Mouse (Mus musculus) neural tube, embryonic 11.5 days (tissue): Measurements from ENCODE around the gene Cpeb3. TPM values are rescaled to one million over a fixed set of nuclear protein-coding genes. Genes with fewer than 3 reads are reported as not detected.

Source experiments
- ATAC-seq: fragments of 200-750 bp; cut with Nextera tagmentation; 2 replicates; pipeline ENCODE4 v1.8.0; 2017; ENCODE audit warnings: moderate number of reproducible peaks, mild to moderate bottlenecking, moderate TSS enrichment, moderate library complexity; ENCODE audit not compliant: insufficient read depth, low FRiP score, low TSS enrichment
- DNase-seq: peaks from one replicate; pipeline ENCODE4 v3.0.0-alpha.2; 2015; ENCODE audit warnings: low spot score
- H3K27ac ChIP-seq: fragments of 300-500 bp; sonication (generic); 2 replicates; pipeline ENCODE4 v1.5.1; 2014; ENCODE audit warnings: low read depth, mild to moderate bottlenecking, low read length
- H3K27me3 ChIP-seq: fragments of 300-500 bp; sonication (generic); 2 replicates; pipeline ENCODE4 v1.6.1; 2014; ENCODE audit warnings: mild to moderate bottlenecking, low read length, mixed read lengths; ENCODE audit not compliant: control insufficient read depth, insufficient read depth
- H3K36me3 ChIP-seq: fragments of 300-500 bp; sonication (generic); 2 replicates; pipeline ENCODE4 v1.6.1; 2014; ENCODE audit warnings: mild to moderate bottlenecking, low read length, moderate library complexity, mixed read lengths; ENCODE audit not compliant: control insufficient read depth, insufficient read depth
- H3K4me1 ChIP-seq: fragments of 300-500 bp; sonication (generic); 2 replicates; pipeline ENCODE4 v1.6.1; 2014; ENCODE audit warnings: low read length, mixed read lengths; ENCODE audit not compliant: control insufficient read depth, insufficient read depth
- H3K4me2 ChIP-seq: fragments of 300-500 bp; sonication (generic); 2 replicates; pipeline ENCODE4 v1.6.1; 2014; ENCODE audit warnings: low read depth, mild to moderate bottlenecking, moderate library complexity
- H3K4me3 ChIP-seq: fragments of 300-500 bp; sonication (generic); 2 replicates; pipeline ENCODE4 v1.5.1; 2014; ENCODE audit warnings: low read depth, low read length
- H3K9ac ChIP-seq: fragments of 300-500 bp; sonication (generic); 2 replicates; pipeline ENCODE4 v1.6.1; 2014; ENCODE audit warnings: mild to moderate bottlenecking, low read length
- H3K9me3 ChIP-seq: fragments of 300-500 bp; sonication (generic); 2 replicates; pipeline ENCODE4 v1.6.1; 2016; ENCODE audit warnings: low read length; ENCODE audit not compliant: control insufficient read depth
- WGBS: fragments of 180-500 bp; shearing (Covaris S2); extraction: QIAGEN DNeasy Blood & Tissue Kit; methylation state at CpG from one replicate; pipeline ENCODE4 v1.1.7; 2014; 5-methylcytosine and 5-hydroxymethylcytosine counted together
- polyA plus RNA-seq: library from polyadenylated mRNA; unstranded; fragments of >200 nt; fragmentation: Nextera tagmentation; extraction: Ambion mirVana; gene quantifications from 2 replicates; pipeline ENCODE4 v1.2.1, GENCODE M21; 2014

Gene Cpeb3
- polyA plus RNA-seq, 1 experiment from 2014 or later = 4.3 TPM

DNA sequence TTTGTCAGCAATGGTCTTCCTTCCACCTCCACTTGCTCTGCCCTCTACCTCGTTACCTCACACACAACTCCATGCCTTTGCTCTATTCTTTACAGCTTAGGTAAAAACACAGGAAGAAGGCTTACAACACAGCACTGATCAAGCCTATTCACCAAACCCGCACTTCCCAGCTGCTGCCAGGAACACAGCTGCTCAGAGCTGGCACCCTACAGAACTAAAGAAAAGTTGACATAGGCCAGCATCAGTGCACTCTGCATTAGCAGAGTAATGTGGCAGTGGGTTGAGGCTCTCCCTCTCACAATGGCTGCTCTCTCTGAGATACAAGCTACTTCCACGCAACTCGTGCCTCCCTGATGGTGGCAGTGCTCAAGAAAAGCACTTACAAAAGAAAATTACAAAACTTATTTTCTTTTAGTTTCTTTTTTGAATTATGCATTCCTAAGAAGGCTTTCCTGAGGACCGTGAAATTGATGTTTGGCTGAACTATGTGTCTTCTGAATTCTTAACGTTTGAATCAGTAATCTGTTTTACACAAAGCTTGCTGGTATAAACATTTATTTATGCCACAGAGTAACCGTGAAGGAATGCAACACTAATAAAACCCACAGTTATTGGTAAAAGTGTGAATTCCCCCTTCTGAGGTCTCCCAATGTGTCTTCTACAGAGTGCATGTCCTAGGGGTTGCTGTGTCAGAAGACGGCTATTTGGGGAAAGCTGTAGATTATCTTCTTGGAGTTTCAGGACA lies 151.1 kb downstream of the Cpeb3 start:
- Histone ChIP-seq H3K9ac (no peak overlapping the region), H3K27ac (no peak overlapping the region), H3K36me3 (no peaks in the 10 kb centered on the region), H3K4me1 (no peaks in the 10 kb centered on the region), H3K4me2 (no peak overlapping the region), H3K9me3 (no peaks in the 10 kb centered on the region), H3K4me3 (no peak overlapping the region), H3K27me3 (no peaks in the 10 kb centered on the region)
- DNase-seq (no peak), ATAC-seq (no peak)
- 85% methylated on average over 8 of the region's 8 CpGs for WGBS

DNA sequence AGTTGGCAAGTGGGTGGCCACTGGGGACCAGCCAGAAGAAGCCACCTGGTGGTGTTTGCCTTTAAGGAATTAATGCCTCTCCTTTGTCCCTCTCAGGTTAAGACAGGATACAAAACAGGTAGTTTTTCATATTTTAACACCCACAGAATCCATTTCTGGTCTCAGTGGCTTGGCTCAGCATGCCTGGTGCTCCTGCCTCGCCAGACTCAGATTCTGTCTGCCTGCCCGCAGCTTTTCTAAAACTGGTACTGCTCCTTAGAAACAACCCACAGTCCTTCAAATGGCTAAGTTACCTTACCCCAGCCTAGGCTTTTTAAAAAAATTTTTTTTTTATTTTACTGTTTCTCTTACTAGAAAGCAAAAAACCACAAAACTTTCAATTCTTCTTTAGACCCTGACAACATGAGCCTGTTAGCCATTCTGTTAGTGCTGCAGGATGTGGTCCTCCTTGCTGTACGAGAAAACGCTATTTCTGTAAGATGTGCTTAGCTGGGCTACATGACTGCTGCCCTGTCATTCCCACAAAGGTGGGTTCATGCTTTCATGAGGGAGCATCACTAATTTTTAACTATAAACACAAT lies 152.3 kb downstream of the Cpeb3 start:
- no peak overlapping the region for H3K4me3 ChIP-seq

DNA sequence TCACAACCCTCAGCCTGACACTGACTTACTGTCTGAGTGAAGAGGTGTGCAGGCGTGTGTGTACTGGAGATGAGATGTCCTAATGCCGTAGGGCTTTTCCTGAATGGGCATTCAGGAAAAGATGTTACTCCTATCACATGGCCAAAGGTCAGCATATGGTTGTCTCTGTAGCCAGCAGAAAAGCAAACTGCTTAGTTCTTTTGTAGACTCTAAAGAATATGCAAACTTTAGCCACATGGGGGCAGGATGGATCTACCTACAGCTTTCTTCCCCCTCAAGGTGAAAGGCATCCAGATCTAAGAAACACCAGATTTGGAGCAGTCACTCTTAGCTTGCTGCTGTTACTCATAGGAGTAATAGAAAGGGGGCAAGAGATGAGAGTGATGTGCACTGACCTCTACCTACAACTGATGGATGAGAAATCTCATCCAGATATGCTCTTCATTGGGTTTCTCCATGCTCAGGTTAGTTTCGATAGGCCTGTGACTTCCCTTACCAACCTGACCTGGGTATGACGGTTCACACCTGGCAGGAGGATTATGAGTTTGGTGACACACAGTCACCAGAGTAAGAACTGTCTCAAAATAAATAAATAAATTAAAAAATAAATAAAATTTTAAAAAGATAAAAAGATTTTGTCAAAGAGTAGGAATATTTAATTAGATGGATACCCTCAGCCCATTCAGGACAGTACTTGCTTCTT lies 157.6 kb downstream of the Cpeb3 start:
- Histone ChIP-seq H3K4me2 (no peak overlapping the region), H3K27ac (no peak overlapping the region), H3K36me3 (no peaks in the 10 kb centered on the region), H3K4me3 (no peak overlapping the region), H3K4me1 (no peaks in the 10 kb centered on the region), H3K27me3 (no peaks in the 10 kb centered on the region), H3K9ac (no peak overlapping the region), H3K9me3 (no peaks in the 10 kb centered on the region)
- ATAC-seq (0 out of 2 replicates have a peak, but pooled peaks have one; percentile 23), DNase-seq (peak; percentile 31)
- WGBS = 77% methylated on average over 4 of the region's 4 CpGs

More for the DNA sequence above, 152.3 kb downstream of the Cpeb3 start:
- Histone ChIP-seq H3K27me3 (no peaks in the 10 kb centered on the region), H3K36me3 (no peaks in the 10 kb centered on the region), H3K4me1 (no peaks in the 10 kb centered on the region), H3K27ac (no peak overlapping the region), H3K4me2 (no peak overlapping the region), H3K9me3 (no peaks in the 10 kb centered on the region), H3K9ac (no peak overlapping the region)
- WGBS = 84% methylated on average over 4 of the region's 4 CpGs
- ATAC-seq = no peak
- no peak for DNase-seq

- no peak for DNase-seq
- H3K4me2 ChIP-seq = no peak overlapping the region
- no peak overlapping the region for H3K9ac ChIP-seq
- no peaks in the 10 kb centered on the region for H3K4me1 ChIP-seq
- WGBS = 92% methylated on average over 6 of the region's 6 CpGs
- H3K27ac ChIP-seq = no peak overlapping the region
- no peaks in the 10 kb centered on the region for H3K36me3 ChIP-seq
- no peak for ATAC-seq
- no peak overlapping the region for H3K4me3 ChIP-seq
- H3K27me3 ChIP-seq = no peaks in the 10 kb centered on the region
- H3K9me3 ChIP-seq = no peaks in the 10 kb centered on the region
Measured at GRCm38 (mm10) chr19:37048507-37048906, 159.9 kb downstream of the Cpeb3 start.

DNA sequence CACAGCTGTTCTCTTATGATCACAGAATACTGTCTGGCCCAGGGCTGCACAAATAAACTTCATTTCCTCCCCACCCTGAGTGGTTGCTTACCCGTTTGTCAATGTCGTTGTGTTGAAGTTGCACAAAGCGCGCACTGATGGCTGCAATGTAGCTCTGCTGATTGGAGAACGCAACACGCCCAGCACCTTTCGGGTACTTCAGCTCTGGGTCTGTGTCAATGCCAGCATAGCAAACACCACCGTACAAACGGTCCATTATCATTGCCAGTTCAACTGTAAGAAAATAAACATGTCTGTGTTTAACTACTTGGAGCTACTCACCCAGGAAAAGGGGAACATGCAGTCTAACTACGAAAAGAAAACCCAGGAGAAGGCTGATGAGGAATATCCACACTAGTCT lies 164.0 kb downstream of the Cpeb3 start:
- Histone ChIP-seq H3K4me3 (no peak overlapping the region), H3K36me3 (no peaks in the 10 kb centered on the region), H3K9me3 (no peaks in the 10 kb centered on the region), H3K27me3 (no peaks in the 10 kb centered on the region), H3K4me1 (no peaks in the 10 kb centered on the region), H3K4me2 (no peak overlapping the region), H3K9ac (no peak overlapping the region), H3K27ac (no peak overlapping the region)
- WGBS = 84% methylated on average over 10 of the region's 10 CpGs
- ATAC-seq (no peak), DNase-seq (no peak)

DNA sequence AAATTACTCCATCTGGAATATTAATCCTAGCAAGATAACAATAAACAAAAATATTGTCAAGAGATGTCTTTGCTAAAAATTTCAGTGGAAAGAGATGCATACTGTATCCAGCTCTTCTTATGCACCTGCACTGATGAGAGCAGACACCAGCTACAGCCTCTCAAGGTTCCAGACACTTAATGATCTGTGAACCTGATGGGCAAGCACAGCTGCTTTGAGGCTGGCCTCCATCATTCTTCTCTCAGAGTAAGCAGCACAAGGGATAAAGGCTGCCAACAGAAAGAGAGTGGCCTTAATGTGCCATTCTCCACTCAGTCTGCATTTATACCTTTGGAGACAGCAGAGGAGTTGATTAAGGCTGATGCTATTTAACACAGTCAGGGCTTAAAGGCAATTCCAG lies 167.5 kb downstream of the Cpeb3 start:
- Histone ChIP-seq H3K27me3 (no peaks in the 10 kb centered on the region), H3K4me3 (no peak overlapping the region), H3K9ac (no peak overlapping the region), H3K9me3 (no peaks in the 10 kb centered on the region), H3K4me1 (no peaks in the 10 kb centered on the region), H3K36me3 (no peaks in the 10 kb centered on the region), H3K27ac (no peak overlapping the region), H3K4me2 (no peak overlapping the region)
- ATAC-seq (no peak), DNase-seq (no peak)

DNA sequence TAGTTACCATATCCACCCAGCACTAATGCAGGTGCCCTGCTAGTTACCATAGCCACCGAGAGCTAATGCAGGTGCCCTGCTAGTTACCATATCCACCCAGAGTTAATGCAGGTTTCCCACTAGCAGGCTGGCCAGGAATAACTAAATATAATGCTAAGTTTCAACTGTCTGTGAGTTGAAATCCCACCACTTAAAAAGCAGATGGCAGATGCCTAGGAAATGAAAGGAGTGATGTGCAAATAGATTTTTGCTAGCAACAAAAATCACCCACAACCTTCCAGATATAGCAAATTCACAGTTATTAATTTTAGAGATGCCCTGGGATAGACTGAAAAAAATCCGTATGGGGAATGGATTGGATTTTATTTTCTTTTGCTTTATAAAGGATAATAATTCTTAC lies 176.0 kb downstream of the Cpeb3 start:
- 87% methylated on average over 2 of the region's 2 CpGs for WGBS
- no peak overlapping the region for H3K27ac ChIP-seq
- no peak for ATAC-seq

DNA sequence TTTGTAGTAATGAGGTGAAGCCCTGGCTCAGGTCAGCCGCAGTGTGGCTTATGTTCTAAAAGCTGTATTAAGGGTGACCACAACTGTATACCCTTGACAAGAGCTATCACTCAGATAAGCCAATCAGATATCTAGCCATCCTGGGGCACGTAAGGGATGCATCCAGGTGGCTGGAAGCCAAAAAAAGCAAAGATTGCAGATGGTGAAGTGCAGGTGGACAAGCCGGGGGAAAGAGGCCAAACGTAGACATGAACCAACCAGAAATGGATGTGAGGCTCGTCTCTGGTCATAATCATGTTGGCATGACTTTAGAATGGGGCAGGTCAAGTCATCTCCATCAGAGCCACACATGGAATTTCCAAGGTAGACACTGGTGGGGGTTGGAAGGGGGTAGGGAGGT lies 177.0 kb downstream of the Cpeb3 start:
- Histone ChIP-seq H3K27me3 (no peaks in the 10 kb centered on the region), H3K9me3 (no peaks in the 10 kb centered on the region), H3K4me1 (no peaks in the 10 kb centered on the region), H3K9ac (no peak overlapping the region), H3K27ac (no peak overlapping the region), H3K4me3 (no peak overlapping the region), H3K4me2 (no peak overlapping the region), H3K36me3 (no peaks in the 10 kb centered on the region)
- no peak for DNase-seq
- 91% methylated on average over 5 of the region's 5 CpGs for WGBS
- ATAC-seq = no peak

More for the DNA sequence above, 176.0 kb downstream of the Cpeb3 start:
- Histone ChIP-seq H3K4me2 (no peak overlapping the region), H3K9me3 (no peaks in the 10 kb centered on the region), H3K4me1 (no peaks in the 10 kb centered on the region), H3K4me3 (no peak overlapping the region), H3K36me3 (no peaks in the 10 kb centered on the region), H3K9ac (no peak overlapping the region), H3K27me3 (no peaks in the 10 kb centered on the region)
- DNase-seq = no peak

DNA sequence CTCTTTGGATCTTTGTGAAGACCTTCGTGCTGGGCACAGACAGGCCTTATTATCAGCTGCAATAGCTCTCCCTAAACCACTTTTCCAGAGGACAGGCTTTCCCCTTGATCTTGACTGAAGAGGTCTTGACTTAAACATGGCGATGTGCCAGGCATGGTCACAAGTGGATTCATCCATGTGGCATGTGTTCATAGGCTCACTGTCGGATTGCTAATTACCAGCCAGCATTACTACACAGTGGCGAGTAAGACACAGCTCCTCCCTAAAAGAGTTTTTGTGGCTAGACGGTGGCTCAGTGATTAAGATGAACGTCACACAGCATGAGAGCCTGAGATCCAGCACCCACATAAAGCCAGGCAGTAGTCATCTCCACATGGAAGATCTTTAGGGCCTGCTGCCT lies 178.6 kb downstream of the Cpeb3 start:
- Histone ChIP-seq H3K36me3 (no peaks in the 10 kb centered on the region), H3K9ac (no peak overlapping the region), H3K4me2 (no peak overlapping the region), H3K9me3 (no peaks in the 10 kb centered on the region), H3K4me3 (no peak overlapping the region), H3K27ac (no peak overlapping the region), H3K27me3 (no peaks in the 10 kb centered on the region), H3K4me1 (no peaks in the 10 kb centered on the region)
- ATAC-seq (no peak), DNase-seq (no peak)
- WGBS = 84% methylated on average over 6 of the region's 6 CpGs
